In the genomic region with DNA sequence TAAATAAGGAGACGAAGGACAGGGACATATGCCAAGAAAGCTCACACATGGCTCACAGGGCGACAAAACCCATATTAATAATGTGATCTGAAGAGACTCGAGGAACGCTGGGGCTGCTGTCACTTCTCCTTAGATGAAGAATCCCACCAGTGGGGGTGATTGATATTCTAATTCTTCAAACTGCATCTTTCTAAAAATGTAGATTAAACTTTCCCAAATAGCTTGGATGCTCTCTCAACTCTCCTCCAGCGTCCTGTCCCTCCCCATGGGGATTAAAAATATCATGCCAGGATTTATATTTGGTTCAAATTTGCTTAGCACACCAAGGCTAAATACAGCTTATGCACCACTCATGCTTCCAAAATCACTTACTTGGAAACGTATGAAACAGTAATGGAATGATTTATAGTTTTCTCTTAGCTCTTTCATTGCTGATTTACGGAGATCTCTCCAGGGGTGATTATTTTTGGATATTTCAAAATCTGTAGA, we compare ENCODE assay signal across 10 mouse cellular contexts.
DNase-seq lines count a peak whose midpoint lies in the region; ATAC-seq lines count a peak whose summit lies in the region.
"Had no signal": no experiment of that assay in that cellular context is flagged by ENCODE, and none has a peak within 500 bp of the region (broad histone marks: within the 10 kb centered on the region; RNA-seq: fewer than 3 reads in every experiment).

No protein-coding gene starts in this region.

- H3K27me3 ChIP-seq in heart, embryonic 11.5 days (ENCODE audit: control insufficient read depth, insufficient read depth, low read length), result no peaks in the 10 kb centered on the region
- H3K27me3 ChIP-seq in lung, embryonic 16.5 days (ENCODE audit: control insufficient read depth, insufficient read depth, low read depth, low read length), result no peaks in the 10 kb centered on the region
- no peaks in the 10 kb centered on the region for H3K27me3 ChIP-seq in hindbrain, embryonic 12.5 days
- no peaks in the 10 kb centered on the region for H3K27me3 ChIP-seq in neural tube, embryonic 15.5 days (replicated peaks)

- no peaks in the 10 kb centered on the region for H3K9me3 ChIP-seq in heart, embryonic 11.5 days (replicated peaks; ENCODE audit: control insufficient read depth, low read length)
- H3K9me3 ChIP-seq in lung, embryonic 16.5 days (ENCODE audit: control insufficient read depth, low read length), result no peaks in the 10 kb centered on the region
- H3K9me3 ChIP-seq in hindbrain, embryonic 12.5 days (replicated peaks), result no peaks in the 10 kb centered on the region
- no peaks in the 10 kb centered on the region for H3K9me3 ChIP-seq in neural tube, embryonic 15.5 days (replicated peaks)

- WGBS in heart, embryonic 11.5 days (ENCODE audit: insufficient replicate concordance), result 54% methylated on average over 7 of the region's 7 CpGs
- WGBS in lung, embryonic 16.5 days, result 43% methylated on average over 7 of the region's 7 CpGs
- 41% methylated on average over 7 of the region's 7 CpGs for WGBS in hindbrain, embryonic 12.5 days
- 18% methylated on average over 7 of the region's 7 CpGs for WGBS in neural tube, embryonic 15.5 days

- no peak for DNase-seq in heart, postnatal 25 days (ENCODE audit: low spot score)
- DNase-seq in lung, postnatal 4 days, result no peak
- no peak for DNase-seq in adrenal gland, postnatal 25 days
- DNase-seq in adrenal gland, postnatal 14 days, result no peak
- DNase-seq: gastrocnemius, postnatal 10 days had no signal

- H3K4me2 ChIP-seq in heart, embryonic 11.5 days, result 0 out of 2 replicates have a peak overlapping the region, but pooled peaks have one; percentile 57
- no peak overlapping the region for H3K4me2 ChIP-seq in lung, embryonic 16.5 days (ENCODE audit: low read depth, low read length)
- H3K4me2 ChIP-seq in hindbrain, embryonic 12.5 days (replicated peaks), result no peak overlapping the region
- no peak overlapping the region for H3K4me2 ChIP-seq in neural tube, embryonic 15.5 days

- no peak for ATAC-seq in heart, embryonic 11.5 days (replicated peaks; ENCODE audit: insufficient number of reproducible peaks, low FRiP score, low TSS enrichment)
- ATAC-seq in lung, embryonic 16.5 days (ENCODE audit: low read depth), result no peak
- ATAC-seq in hindbrain, embryonic 12.5 days (ENCODE audit: low FRiP score), result no peak
- ATAC-seq in neural tube, embryonic 15.5 days (ENCODE audit: low FRiP score), result no peak

- no peak overlapping the region for H3K9ac ChIP-seq in heart, embryonic 11.5 days (ENCODE audit: low read depth, low read length)
- no peak overlapping the region for H3K9ac ChIP-seq in lung, embryonic 16.5 days (ENCODE audit: low read length)
- no peak overlapping the region for H3K9ac ChIP-seq in hindbrain, embryonic 12.5 days
- H3K9ac ChIP-seq in neural tube, embryonic 15.5 days (replicated peaks), result no peak overlapping the region

- intact Hi-C loops in heart, postnatal 25 days (cut with DNase I), result no loop called here

- H3K27ac ChIP-seq in heart, embryonic 11.5 days (ENCODE audit: low read depth, low read length), result peak overlapping the region; percentile 87
- H3K27ac ChIP-seq in lung, embryonic 16.5 days (ENCODE audit: low read length), result peak overlapping the region; percentile 77
- H3K27ac ChIP-seq in hindbrain, embryonic 12.5 days, result peak overlapping the region; percentile 97
- H3K27ac ChIP-seq in neural tube, embryonic 15.5 days (replicated peaks), result peak overlapping the region; percentile 76
- H3K27ac ChIP-seq: macrophage had no signal

- peaks cover 65% of the 10 kb centered on the region for H3K4me1 ChIP-seq in heart, embryonic 11.5 days (ENCODE audit: control insufficient read depth, insufficient read depth, low read length)
- peaks cover 49% of the 10 kb centered on the region for H3K4me1 ChIP-seq in lung, embryonic 16.5 days (replicated peaks; ENCODE audit: control insufficient read depth, insufficient read depth, low read length)
- peaks cover 87% of the 10 kb centered on the region for H3K4me1 ChIP-seq in hindbrain, embryonic 12.5 days
- peaks cover 83% of the 10 kb centered on the region for H3K4me1 ChIP-seq in neural tube, embryonic 15.5 days

- no peaks in the 10 kb centered on the region for H3K36me3 ChIP-seq in heart, embryonic 11.5 days (ENCODE audit: control insufficient read depth, insufficient read depth, low read length)
- no peaks in the 10 kb centered on the region for H3K36me3 ChIP-seq in lung, embryonic 16.5 days (ENCODE audit: control insufficient read depth, insufficient read depth, low read length)
- no peaks in the 10 kb centered on the region for H3K36me3 ChIP-seq in hindbrain, embryonic 12.5 days
- no peaks in the 10 kb centered on the region for H3K36me3 ChIP-seq in neural tube, embryonic 15.5 days

- H3K4me3 ChIP-seq in heart, embryonic 11.5 days (ENCODE audit: low read depth, low read length), result no peak overlapping the region
- H3K4me3 ChIP-seq in lung, embryonic 16.5 days (ENCODE audit: low read length), result no peak overlapping the region
- H3K4me3 ChIP-seq in hindbrain, embryonic 12.5 days, result no peak overlapping the region
- H3K4me3 ChIP-seq in neural tube, embryonic 15.5 days (replicated peaks), result no peak overlapping the region
